Mouse (Mus musculus) fat pad, adult 2 months (tissue): Measurements from ENCODE around the gene Filip1l.
A peak's percentile ranks its signal among the peaks of the same experiment; 100 is the strongest.

Source experiments
- DNase-seq: peaks from one replicate; pipeline ENCODE4 v3.0.0-alpha.2; 2011; ENCODE audit warnings: low read depth, low spot score; ENCODE audit errors: extremely low read depth

Filip1l gene

GRCm38 (mm10) chr16:57558258-57558657 is 205.4 kb downstream of the Filip1l start:
- no peak for DNase-seq

GRCm38 (mm10) chr16:57560185-57560584 is 207.3 kb downstream of the Filip1l start:
- no peak for DNase-seq

GRCm38 (mm10) chr16:57563453-57563852 is 210.6 kb downstream of the Filip1l start:
- no peak for DNase-seq

- DNase-seq = no peak
Measured at GRCm38 (mm10) chr16:57564807-57565206, 211.9 kb downstream of the Filip1l start.

DNA sequence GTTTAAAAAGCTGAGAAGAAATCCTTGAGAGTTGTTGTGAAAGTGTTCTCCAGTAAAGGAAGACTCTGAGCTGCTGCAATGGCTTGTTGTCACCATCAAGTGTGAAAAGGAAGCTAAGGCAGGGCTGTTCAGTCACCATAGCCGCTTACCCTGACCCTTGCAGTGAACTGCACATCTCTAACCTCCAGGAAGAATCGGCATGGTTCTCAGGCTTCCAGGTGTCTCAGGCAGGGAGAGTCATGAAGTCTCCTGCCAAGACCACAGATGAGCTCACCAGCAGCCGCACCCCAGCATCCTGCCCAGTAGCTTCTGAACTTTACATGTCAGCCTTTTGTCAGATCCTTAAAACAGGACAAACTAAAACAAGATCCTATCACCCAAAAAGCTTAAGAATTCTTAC is 213.3 kb downstream of the Filip1l start:
- DNase-seq = no peak

- no peak for DNase-seq
Measured at GRCm38 (mm10) chr16:57568648-57569404, 215.9 kb downstream of the Filip1l start.

GRCm38 (mm10) chr16:57570789-57571311 is 218.0 kb downstream of the Filip1l start:
- no peak for DNase-seq

GRCm38 (mm10) chr16:57573831-57574230 is 220.9 kb downstream of the Filip1l start:
- no peak for DNase-seq

- no peak for DNase-seq
Measured at GRCm38 (mm10) chr16:57575764-57576388, 223.0 kb downstream of the Filip1l start.

DNA sequence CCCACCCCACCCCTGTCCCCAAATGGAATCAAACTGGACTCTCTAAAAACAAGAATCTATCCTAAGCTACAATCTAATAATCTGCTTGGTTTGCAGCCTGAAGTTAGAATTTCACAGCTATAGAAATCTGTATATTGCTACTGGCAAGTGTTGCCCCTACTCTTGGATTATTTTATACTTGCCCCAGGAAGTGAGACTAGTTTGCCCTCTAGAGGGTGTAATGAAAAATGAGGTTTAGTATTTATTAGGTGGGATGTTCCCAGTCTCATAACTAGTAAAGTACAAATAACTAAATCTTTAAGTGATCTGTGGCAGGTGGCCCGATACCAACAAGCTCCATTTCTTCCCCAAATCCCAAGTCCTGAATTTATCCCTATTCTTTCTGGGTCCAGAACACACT is 224.6 kb downstream of the Filip1l start:
- DNase-seq = no peak

DNA sequence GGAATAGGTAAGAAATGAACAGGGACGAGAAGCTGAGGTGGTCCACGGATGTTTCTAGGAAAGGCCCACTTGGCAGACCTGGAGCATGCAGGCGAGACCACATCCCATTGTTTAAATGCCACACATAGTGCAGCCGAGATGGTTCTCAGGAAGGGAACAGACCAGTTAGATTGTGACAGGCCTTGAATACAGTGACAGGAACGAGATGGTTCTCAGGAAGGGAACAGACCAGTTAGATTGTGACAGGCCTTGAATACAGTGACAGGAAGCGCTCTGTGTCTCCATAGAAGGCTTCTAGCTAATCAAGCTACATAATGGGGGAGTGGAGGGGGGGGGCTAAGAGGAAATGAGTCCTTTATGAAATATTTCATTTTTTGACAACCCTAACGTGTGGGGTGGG is 227.1 kb downstream of the Filip1l start:
- no peak for DNase-seq

- no peak for DNase-seq
Measured at GRCm38 (mm10) chr16:57582008-57582407, 229.1 kb downstream of the Filip1l start.

DNA sequence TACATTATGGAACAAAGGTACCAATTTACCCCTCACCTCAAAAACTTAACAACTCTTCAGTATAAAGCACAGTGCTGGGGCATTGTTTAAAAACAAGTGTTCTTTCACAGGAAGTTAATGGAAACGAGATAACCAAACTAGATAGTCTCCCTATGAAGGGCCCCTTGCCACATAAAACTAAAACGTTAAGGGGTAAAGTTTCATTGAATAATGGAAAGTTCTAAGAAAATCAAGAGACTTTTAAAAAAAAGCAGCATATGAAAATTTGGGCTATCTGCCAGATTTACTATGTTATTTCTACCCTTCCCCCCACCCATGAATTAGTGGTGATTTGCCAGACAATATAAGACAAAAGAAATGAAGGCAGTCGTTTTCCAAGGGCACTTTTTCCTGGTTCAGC is 232.3 kb downstream of the Filip1l start:
- DNase-seq = no peak

GRCm38 (mm10) chr16:57593422-57594157 is 240.7 kb downstream of the Filip1l start:
- DNase-seq = no peak

GRCm38 (mm10) chr16:57597295-57597957 is 244.5 kb downstream of the Filip1l start:
- no peak for DNase-seq

- no peak for DNase-seq
Measured at GRCm38 (mm10) chr16:57601031-57601430, 248.1 kb downstream of the Filip1l start.

DNA sequence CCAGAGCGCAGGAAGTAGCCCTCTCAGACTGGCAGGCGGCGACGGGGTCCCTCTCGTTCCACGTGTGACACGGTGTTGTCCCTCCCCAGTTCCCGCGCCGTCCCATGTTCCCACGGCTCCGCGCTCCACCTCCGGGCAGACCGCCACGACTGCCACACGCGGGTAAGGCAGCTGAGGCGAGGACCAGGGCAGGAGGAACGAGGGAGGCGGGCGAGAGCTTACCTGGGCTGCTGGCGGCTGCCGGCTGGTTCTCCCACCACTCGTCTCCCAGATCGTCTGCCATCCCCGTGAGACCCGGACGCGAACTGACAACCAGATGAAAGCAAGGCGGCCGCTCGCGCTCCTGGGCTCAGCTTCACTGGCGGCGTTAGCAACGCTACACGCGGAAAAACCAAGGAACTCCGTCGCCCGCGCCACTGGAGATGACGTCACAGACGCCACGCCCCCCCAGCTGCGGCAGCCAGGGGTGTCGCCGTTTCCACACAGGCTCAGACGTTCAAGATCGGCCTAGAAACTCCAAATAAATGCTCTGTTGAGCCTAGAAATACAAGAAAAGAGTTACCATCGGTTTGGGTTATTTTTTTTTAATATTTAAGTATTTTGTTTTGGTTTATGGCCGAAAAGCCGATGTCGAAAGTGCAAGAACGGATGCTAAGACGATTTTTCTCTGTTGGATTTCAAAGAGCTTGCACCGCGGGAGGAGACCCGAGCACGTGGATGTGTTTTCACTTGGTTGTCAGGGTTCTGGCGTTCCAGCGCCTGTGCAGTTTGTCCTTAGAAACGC is 253.7 kb downstream of the Filip1l start, which contains the start of gene Cmss1:
Gene Cmss1 (minus strand): TSS at position 421 of the 784 bp plus-strand sequence.
- DNase-seq = peak; percentile 14

GRCm38 (mm10) chr16:57611768-57612167 is 258.9 kb downstream of the Filip1l start:
- no peak for DNase-seq
